Mouse (Mus musculus) midbrain, embryonic 12.5 days (tissue): ENCODE measurements around the gene Ddb2. TPM values are rescaled to one million over a fixed set of nuclear protein-coding genes. Genes with fewer than 3 reads are reported as not detected.
A peak's percentile ranks its signal among the peaks of the same experiment; 100 is the strongest.

Experiments used
- ATAC-seq: fragments of 200-750 bp; cut with Nextera tagmentation; 2 replicates; pipeline ENCODE4 v1.8.0; 2017; ENCODE audit warnings: low read depth, moderate TSS enrichment, moderate library complexity; ENCODE audit not compliant: low FRiP score
- H3K27ac ChIP-seq: fragments of 300-500 bp; sonication (generic); replicated peaks from 2 replicates; pipeline ENCODE4 v1.5.1; 2016; ENCODE audit warnings: mild to moderate bottlenecking
- H3K27me3 ChIP-seq: fragments of 300-500 bp; sonication (generic); 2 replicates; pipeline ENCODE4 v1.6.1; 2016; ENCODE audit warnings: mild to moderate bottlenecking
- H3K36me3 ChIP-seq: fragments of 300-500 bp; sonication (generic); 2 replicates; pipeline ENCODE4 v1.6.1; 2016
- H3K4me1 ChIP-seq: fragments of 300-500 bp; sonication (generic); 2 replicates; pipeline ENCODE4 v1.6.1; 2016
- H3K4me2 ChIP-seq: fragments of 300-500 bp; sonication (generic); replicated peaks from 2 replicates; pipeline ENCODE4 v1.6.1; 2016; ENCODE audit warnings: mild to moderate bottlenecking, moderate library complexity
- H3K4me3 ChIP-seq: fragments of 300-500 bp; sonication (generic); 2 replicates; pipeline ENCODE4 v1.5.1; 2016; ENCODE audit warnings: mild to moderate bottlenecking
- H3K9ac ChIP-seq: fragments of 300-500 bp; sonication (generic); replicated peaks from 2 replicates; pipeline ENCODE4 v1.6.1; 2016; ENCODE audit warnings: mild to moderate bottlenecking, moderate library complexity
- H3K9me3 ChIP-seq: fragments of 300-500 bp; sonication (generic); 2 replicates; pipeline ENCODE4 v1.6.1; 2016; ENCODE audit warnings: mild to moderate bottlenecking
- WGBS: fragments of 180-500 bp; shearing (Covaris S2); methylation state at CpG from one replicate; pipeline ENCODE4 v1.1.7; 2016; 5-methylcytosine and 5-hydroxymethylcytosine counted together
- polyA plus RNA-seq: library from polyadenylated mRNA; unstranded; fragments of >200 nt; fragmentation: Nextera tagmentation; extraction: Ambion mirVana; gene quantifications from 2 replicates; pipeline ENCODE4 v1.2.1, GENCODE M21; 2016

The Ddb2 gene
- 9.0 and 10.4 TPM in 2 replicates for polyA plus RNA-seq

- WGBS = under 1% methylated on average over 48 of the region's 48 CpGs
- peak within 1 kb of the TSS; percentile 53 for H3K4me3 ChIP-seq
- H3K27me3 ChIP-seq = no peaks in the 10 kb centered on the region
- no peaks in the 10 kb centered on the region for H3K36me3 ChIP-seq
- H3K27ac ChIP-seq = peak within 1 kb of the TSS; percentile 83
- H3K4me1 ChIP-seq = peaks cover 3% of the 10 kb centered on the region; the same call in 1 of the 2 replicates
- peak within 1 kb of the TSS; percentile 57 for H3K9ac ChIP-seq
- ATAC-seq = peak; percentile 98
- peak within 1 kb of the TSS; percentile 71 for H3K4me2 ChIP-seq
- no peaks in the 10 kb centered on the region for H3K9me3 ChIP-seq
Measured at GRCm38 (mm10) chr2:91236601-91237510, at the start of gene Ddb2. TSS of gene Ddb2 (minus strand) at chr2:91236982.

- H3K27ac ChIP-seq = no peak overlapping the region
- H3K9me3 ChIP-seq = no peaks in the 10 kb centered on the region
- no peak overlapping the region; the same call in 1 of the 2 replicates for H3K9ac ChIP-seq
- WGBS = 15% methylated on average over 7 of the region's 7 CpGs
- H3K4me3 ChIP-seq = no peak overlapping the region
- H3K4me2 ChIP-seq = no peak overlapping the region
- peaks cover 3% of the 10 kb centered on the region; the same call in 1 of the 2 replicates for H3K4me1 ChIP-seq
- ATAC-seq = peak; percentile 63; the same call in 1 of the 2 replicates
- H3K36me3 ChIP-seq = 0 out of 2 replicates have a peak, but pooled peaks cover 4% of the 10 kb centered on the region
- no peaks in the 10 kb centered on the region for H3K27me3 ChIP-seq
Measured at GRCm38 (mm10) chr2:91285885-91286505, 49.2 kb upstream of the Ddb2 start.

- Histone ChIP-seq H3K27me3 (no peaks in the 10 kb centered on the region), H3K36me3 (0 out of 2 replicates have a peak, but pooled peaks cover 4% of the 10 kb centered on the region), H3K4me3 (no peak overlapping the region), H3K27ac (no peak overlapping the region), H3K4me1 (peaks cover 3% of the 10 kb centered on the region; the same call in 1 of the 2 replicates), H3K4me2 (no peak overlapping the region), H3K9ac (no peak overlapping the region), H3K9me3 (no peaks in the 10 kb centered on the region)
- no peak for ATAC-seq
- 68% methylated on average over 13 of the region's 13 CpGs for WGBS
Measured at GRCm38 (mm10) chr2:91284375-91285199, 47.8 kb upstream of the Ddb2 start.

GRCm38 (mm10) chr2:91283972-91284371, 47.2 kb upstream of the Ddb2 start:
- WGBS = 94% methylated on average over 3 of the region's 3 CpGs
- Histone ChIP-seq H3K4me1 (peaks cover 3% of the 10 kb centered on the region; the same call in 1 of the 2 replicates), H3K4me2 (no peak overlapping the region), H3K27ac (no peak overlapping the region), H3K9ac (no peak overlapping the region), H3K36me3 (0 out of 2 replicates have a peak, but pooled peaks cover 4% of the 10 kb centered on the region), H3K27me3 (no peaks in the 10 kb centered on the region), H3K9me3 (no peaks in the 10 kb centered on the region), H3K4me3 (no peak overlapping the region)
- no peak for ATAC-seq

GRCm38 (mm10) chr2:91281366-91281765, 44.6 kb upstream of the Ddb2 start:
- peaks cover 3% of the 10 kb centered on the region; the same call in 1 of the 2 replicates for H3K4me1 ChIP-seq
- H3K4me2 ChIP-seq = no peak overlapping the region
- no peaks in the 10 kb centered on the region for H3K9me3 ChIP-seq
- H3K4me3 ChIP-seq = no peak overlapping the region
- 51% methylated on average over 5 of the region's 5 CpGs for whole genome bisulfite sequencing
- H3K36me3 ChIP-seq = peaks cover 13% of the 10 kb centered on the region; the same call in 1 of the 2 replicates
- H3K27me3 ChIP-seq = no peaks in the 10 kb centered on the region
- 0 out of 2 replicates have a peak overlapping the region, but pooled peaks have one; percentile 15 for H3K9ac ChIP-seq
- no peak overlapping the region for H3K27ac ChIP-seq
- ATAC-seq = peak; percentile 48; the same call in 1 of the 2 replicates

- H3K36me3 ChIP-seq = peaks cover 33% of the 10 kb centered on the region
- no peak overlapping the region for H3K27ac ChIP-seq
- H3K4me1 ChIP-seq = peaks cover 2% of the 10 kb centered on the region; the same call in 1 of the 2 replicates
- 81% methylated on average over 2 of the region's 2 CpGs for whole genome bisulfite sequencing
- no peak for ATAC-seq
- no peak overlapping the region for H3K4me2 ChIP-seq
- no peak overlapping the region for H3K9ac ChIP-seq
- H3K27me3 ChIP-seq = no peaks in the 10 kb centered on the region
- no peaks in the 10 kb centered on the region for H3K9me3 ChIP-seq
- H3K4me3 ChIP-seq = no peak overlapping the region
Measured at GRCm38 (mm10) chr2:91279372-91279755, 42.6 kb upstream of the Ddb2 start.

GRCm38 (mm10) chr2:91278749-91279371, 42.1 kb upstream of the Ddb2 start:
- ATAC-seq = peak; percentile 67
- Histone ChIP-seq H3K4me1 (no peaks in the 10 kb centered on the region), H3K4me3 (no peak overlapping the region), H3K36me3 (peaks cover 38% of the 10 kb centered on the region), H3K27me3 (no peaks in the 10 kb centered on the region), H3K9me3 (no peaks in the 10 kb centered on the region), H3K27ac (no peak overlapping the region), H3K9ac (no peak overlapping the region), H3K4me2 (no peak overlapping the region)
- WGBS = 47% methylated on average over 10 of the region's 10 CpGs

- Histone ChIP-seq H3K4me1 (peaks cover 10% of the 10 kb centered on the region), H3K27ac (no peak overlapping the region), H3K4me3 (no peak overlapping the region), H3K9me3 (no peaks in the 10 kb centered on the region), H3K36me3 (peaks cover 80% of the 10 kb centered on the region), H3K27me3 (no peaks in the 10 kb centered on the region), H3K4me2 (no peak overlapping the region), H3K9ac (no peak overlapping the region)
- no peak for ATAC-seq
- WGBS = 96% methylated on average over 8 of the region's 8 CpGs
Measured at GRCm38 (mm10) chr2:91269687-91270133, 32.9 kb upstream of the Ddb2 start.

- no peak overlapping the region for H3K9ac ChIP-seq
- H3K27ac ChIP-seq = no peak overlapping the region
- WGBS = 83% methylated on average over 2 of the region's 2 CpGs
- no peak overlapping the region for H3K4me2 ChIP-seq
- H3K27me3 ChIP-seq = no peaks in the 10 kb centered on the region
- no peak overlapping the region for H3K4me3 ChIP-seq
- H3K4me1 ChIP-seq = peaks cover 17% of the 10 kb centered on the region
- ATAC-seq = no peak
- H3K9me3 ChIP-seq = no peaks in the 10 kb centered on the region
- H3K36me3 ChIP-seq = peaks cover 70% of the 10 kb centered on the region
Measured at GRCm38 (mm10) chr2:91268706-91269105, 31.9 kb upstream of the Ddb2 start.

GRCm38 (mm10) chr2:91268042-91268441, 31.3 kb upstream of the Ddb2 start:
- no peak for ATAC-seq
- H3K27me3 ChIP-seq = no peaks in the 10 kb centered on the region
- no peak overlapping the region for H3K9ac ChIP-seq
- WGBS = 94% methylated on average over 3 of the region's 3 CpGs
- no peaks in the 10 kb centered on the region for H3K9me3 ChIP-seq
- H3K36me3 ChIP-seq = peaks cover 66% of the 10 kb centered on the region
- H3K4me1 ChIP-seq = peaks cover 17% of the 10 kb centered on the region
- no peak overlapping the region for H3K4me2 ChIP-seq
- no peak overlapping the region for H3K27ac ChIP-seq
- H3K4me3 ChIP-seq = no peak overlapping the region
